Mouse (Mus musculus): ENCODE measurements around the gene Plekhm2. TPM values are rescaled to one million over a fixed set of nuclear protein-coding genes. Genes with fewer than 3 reads are reported as not detected.

Gene Plekhm2
- polyA plus RNA-seq, 1 experiment, result 24.5 TPM

- Histone ChIP-seq H3K4me1 (ENCODE audit: control insufficient read depth, insufficient read depth, low read length) (peaks cover 2% of the 10 kb centered on the region; the same call in 1 of the 2 replicates), H3K4me3 (replicated peaks; ENCODE audit: control insufficient read depth, low read depth, low read length) (no peak overlapping the region), H3K27ac (ENCODE audit: control insufficient read depth, insufficient read depth, low read depth, low read length, poor library complexity) (no peak overlapping the region)
- TF ChIP-seq POLR2A (IDR thresholded peaks at IDR 0.05; ENCODE audit: borderline replicate concordance, control insufficient read depth, low read depth, low read length), result no peak
- no peak for TF ChIP-seq CTCF (IDR thresholded peaks at IDR 0.05; ENCODE audit: control insufficient read depth, insufficient read depth, low read length)
- 43% methylated on average over 9 of the region's 9 CpGs for WGBS
Measured at GRCm38 (mm10) chr4:141619299-141619883, 45.3 kb downstream of the Plekhm2 start.

DNA sequence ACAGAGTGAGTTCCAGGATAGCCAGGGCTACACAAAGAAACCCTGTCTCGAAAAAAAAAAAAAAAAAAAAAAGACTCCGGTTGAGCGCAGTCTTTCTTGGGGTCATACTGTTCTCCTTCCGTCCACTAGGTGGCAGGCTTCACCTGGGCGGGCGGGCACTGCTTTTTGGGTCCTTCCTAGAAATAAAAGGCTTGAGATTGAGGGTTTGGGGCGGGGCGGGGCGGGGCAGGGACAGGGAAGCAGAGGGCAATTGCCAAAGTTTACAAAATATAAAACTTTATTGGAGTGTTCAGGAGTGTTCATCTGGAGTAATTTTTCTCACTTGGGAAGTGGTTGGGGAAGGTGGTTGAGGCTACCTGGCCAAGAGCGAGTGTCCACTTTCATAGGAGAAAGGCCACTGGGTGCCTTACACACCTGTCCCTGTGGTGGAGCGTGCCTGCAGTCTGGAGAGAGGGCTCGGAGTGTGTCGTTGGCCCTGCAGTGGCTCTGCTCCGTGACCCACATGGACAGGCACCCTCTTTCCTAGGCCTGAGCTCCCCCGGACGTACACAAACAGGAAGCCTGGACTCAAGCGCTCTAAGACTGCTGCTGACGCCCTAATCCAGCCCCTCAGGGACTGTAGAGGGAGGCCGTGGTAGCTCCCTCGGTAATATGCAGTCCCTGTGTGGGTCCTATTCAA is 46.0 kb downstream of the Plekhm2 start, which contains the start of gene Tmem82:
Tmem82 (minus strand) TSS at position 69 of the 679 bp plus-strand sequence.
- peak; percentile 84 for TF ChIP-seq CTCF (IDR thresholded peaks at IDR 0.05; ENCODE audit: control insufficient read depth, insufficient read depth, low read length)
- TF ChIP-seq POLR2A (IDR thresholded peaks at IDR 0.05; ENCODE audit: borderline replicate concordance, control insufficient read depth, low read depth, low read length), result no peak
- Histone ChIP-seq H3K4me1 (ENCODE audit: control insufficient read depth, insufficient read depth, low read length) (peaks cover 2% of the 10 kb centered on the region; the same call in 1 of the 2 replicates), H3K27ac (ENCODE audit: control insufficient read depth, insufficient read depth, low read depth, low read length, poor library complexity) (no peak within 1 kb of the TSS), H3K4me3 (replicated peaks; ENCODE audit: control insufficient read depth, low read depth, low read length) (peak within 1 kb of the TSS; percentile 29)
- 4% methylated on average over 20 of the region's 20 CpGs for WGBS

- H3K4me3 ChIP-seq (replicated peaks; ENCODE audit: control insufficient read depth, low read depth, low read length), result peak overlapping the region; percentile 20
- H3K27ac ChIP-seq (ENCODE audit: control insufficient read depth, insufficient read depth, low read depth, low read length, poor library complexity), result no peak overlapping the region
- TF ChIP-seq CTCF (IDR thresholded peaks at IDR 0.05; ENCODE audit: control insufficient read depth, insufficient read depth, low read length), result no peak
- no peak for TF ChIP-seq POLR2A (IDR thresholded peaks at IDR 0.05; ENCODE audit: borderline replicate concordance, control insufficient read depth, low read depth, low read length)
- 11% methylated on average over 22 of the region's 22 CpGs for WGBS
- H3K4me1 ChIP-seq (ENCODE audit: control insufficient read depth, insufficient read depth, low read length), result peaks cover 2% of the 10 kb centered on the region; the same call in 1 of the 2 replicates
Measured at GRCm38 (mm10) chr4:141617863-141618564, 46.7 kb downstream of the Plekhm2 start.

DNA sequence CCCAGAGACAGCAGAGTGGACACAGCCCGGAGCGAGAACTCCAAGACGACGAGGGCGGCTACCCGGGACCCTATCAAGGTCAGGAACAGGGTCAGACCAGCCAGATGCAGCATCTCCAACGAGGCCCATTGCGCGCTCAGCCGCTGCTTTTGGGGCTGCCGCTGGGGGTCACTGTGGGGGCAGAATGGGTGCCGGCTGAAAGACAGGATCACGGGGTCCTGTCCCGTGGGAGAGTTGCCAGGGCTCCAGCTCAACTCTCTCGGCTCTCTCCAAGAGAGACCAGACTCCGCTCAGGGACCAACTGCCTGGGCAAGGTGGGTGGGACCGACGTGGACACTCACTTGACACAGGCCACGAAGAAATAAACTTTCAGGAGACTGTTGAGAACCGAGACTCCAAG is 47.4 kb downstream of the Plekhm2 start:
- WGBS, result 5% methylated on average over 20 of the region's 20 CpGs

GRCm38 (mm10) chr4:141616811-141617210 is 47.9 kb downstream of the Plekhm2 start:
- Histone ChIP-seq H3K4me3 (replicated peaks; ENCODE audit: control insufficient read depth, low read depth, low read length) (no peak overlapping the region), H3K27ac (ENCODE audit: control insufficient read depth, insufficient read depth, low read depth, low read length, poor library complexity) (no peak overlapping the region), H3K4me1 (ENCODE audit: control insufficient read depth, insufficient read depth, low read length) (peaks cover 2% of the 10 kb centered on the region; the same call in 1 of the 2 replicates)
- 76% methylated on average over 6 of the region's 6 CpGs for WGBS
- TF ChIP-seq POLR2A (IDR thresholded peaks at IDR 0.05; ENCODE audit: borderline replicate concordance, control insufficient read depth, low read depth, low read length) (no peak), CTCF (IDR thresholded peaks at IDR 0.05; ENCODE audit: control insufficient read depth, insufficient read depth, low read length) (no peak)

More for the DNA sequence above, 47.4 kb downstream of the Plekhm2 start:
- Histone ChIP-seq H3K4me3 (replicated peaks; ENCODE audit: control insufficient read depth, low read depth, low read length) (peak overlapping the region; percentile 29), H3K4me1 (ENCODE audit: control insufficient read depth, insufficient read depth, low read length) (peaks cover 2% of the 10 kb centered on the region; the same call in 1 of the 2 replicates), H3K27ac (ENCODE audit: control insufficient read depth, insufficient read depth, low read depth, low read length, poor library complexity) (no peak overlapping the region)
- TF ChIP-seq CTCF (IDR thresholded peaks at IDR 0.05; ENCODE audit: control insufficient read depth, insufficient read depth, low read length), result peak; percentile 70
- TF ChIP-seq POLR2A (IDR thresholded peaks at IDR 0.05; ENCODE audit: borderline replicate concordance, control insufficient read depth, low read depth, low read length), result no peak

GRCm38 (mm10) chr4:141614946-141615345 is 49.8 kb downstream of the Plekhm2 start:
- TF ChIP-seq CTCF (IDR thresholded peaks at IDR 0.05; ENCODE audit: control insufficient read depth, insufficient read depth, low read length) (no peak), POLR2A (IDR thresholded peaks at IDR 0.05; ENCODE audit: borderline replicate concordance, control insufficient read depth, low read depth, low read length) (no peak)
- Histone ChIP-seq H3K4me3 (replicated peaks; ENCODE audit: control insufficient read depth, low read depth, low read length) (no peak overlapping the region), H3K4me1 (ENCODE audit: control insufficient read depth, insufficient read depth, low read length) (peaks cover 2% of the 10 kb centered on the region; the same call in 1 of the 2 replicates), H3K27ac (ENCODE audit: control insufficient read depth, insufficient read depth, low read depth, low read length, poor library complexity) (no peak overlapping the region)
- 83% methylated on average over 14 of the region's 14 CpGs for WGBS

DNA sequence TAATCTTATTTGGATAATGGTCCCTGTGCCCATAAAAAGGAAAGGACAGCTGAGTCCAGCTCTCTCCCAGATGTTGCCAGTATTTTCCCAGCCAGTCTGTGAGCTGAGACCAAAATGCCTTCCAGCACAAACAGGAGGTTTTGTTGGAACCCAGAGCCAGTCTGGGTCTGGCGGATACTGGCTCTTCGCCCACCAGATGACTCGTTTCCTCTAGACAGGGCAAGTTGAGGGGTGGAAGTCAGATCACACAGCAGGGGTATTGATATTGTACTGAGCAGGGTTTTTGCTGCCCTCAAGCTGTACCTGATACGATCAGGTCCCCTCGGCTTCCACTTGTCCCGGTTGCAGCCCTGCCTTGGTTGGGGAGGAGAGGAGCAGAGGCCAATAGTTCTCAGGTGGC is 55.2 kb downstream of the Plekhm2 start:
- WGBS, result 45% methylated on average over 6 of the region's 6 CpGs
- no peak overlapping the region for H3K27ac ChIP-seq (ENCODE audit: control insufficient read depth, insufficient read depth, low read depth, low read length, poor library complexity)
- TF ChIP-seq POLR2A (IDR thresholded peaks at IDR 0.05; ENCODE audit: borderline replicate concordance, control insufficient read depth, low read depth, low read length) (no peak), CTCF (IDR thresholded peaks at IDR 0.05; ENCODE audit: control insufficient read depth, insufficient read depth, low read length) (no peak)
- H3K4me3 ChIP-seq (replicated peaks; ENCODE audit: control insufficient read depth, low read depth, low read length), result no peak overlapping the region
- H3K4me1 ChIP-seq (ENCODE audit: control insufficient read depth, insufficient read depth, low read length), result no peaks in the 10 kb centered on the region; the same call in 1 of the 2 replicates

GRCm38 (mm10) chr4:141605861-141606260 is 58.8 kb downstream of the Plekhm2 start, which contains the start of gene Fblim1:
Fblim1 (minus strand) TSS chr4:141606096.
- WGBS, result 75% methylated on average over 11 of the region's 11 CpGs
- TF ChIP-seq POLR2A (IDR thresholded peaks at IDR 0.05; ENCODE audit: borderline replicate concordance, control insufficient read depth, low read depth, low read length) (no peak), CTCF (IDR thresholded peaks at IDR 0.05; ENCODE audit: control insufficient read depth, insufficient read depth, low read length) (no peak)
- H3K4me1 ChIP-seq (ENCODE audit: control insufficient read depth, insufficient read depth, low read length), result no peaks in the 10 kb centered on the region; the same call in 1 of the 2 replicates
- H3K27ac ChIP-seq (ENCODE audit: control insufficient read depth, insufficient read depth, low read depth, low read length, poor library complexity), result peak within 1 kb of the TSS; percentile 12; the same call in 1 of the 2 replicates
- H3K4me3 ChIP-seq (replicated peaks; ENCODE audit: control insufficient read depth, low read depth, low read length), result no peak within 1 kb of the TSS
